Mouse (Mus musculus) megakaryocyte, embryonic 14.5 days (primary cell): Measurements from ENCODE around the gene Rsu1.

Experiments used
- FLI1 ChIP-seq: IDR thresholded peaks from 2 replicates; pipeline ENCODE4 v1.6.1; 2012; ENCODE audit warnings: low read length, inconsistent platforms, mixed read lengths
- GATA1 ChIP-seq: IDR thresholded peaks from 3 replicates; pipeline ENCODE4 v1.6.1; 2012; ENCODE audit warnings: mixed read lengths, low read length, inconsistent platforms, borderline replicate concordance

DNA sequence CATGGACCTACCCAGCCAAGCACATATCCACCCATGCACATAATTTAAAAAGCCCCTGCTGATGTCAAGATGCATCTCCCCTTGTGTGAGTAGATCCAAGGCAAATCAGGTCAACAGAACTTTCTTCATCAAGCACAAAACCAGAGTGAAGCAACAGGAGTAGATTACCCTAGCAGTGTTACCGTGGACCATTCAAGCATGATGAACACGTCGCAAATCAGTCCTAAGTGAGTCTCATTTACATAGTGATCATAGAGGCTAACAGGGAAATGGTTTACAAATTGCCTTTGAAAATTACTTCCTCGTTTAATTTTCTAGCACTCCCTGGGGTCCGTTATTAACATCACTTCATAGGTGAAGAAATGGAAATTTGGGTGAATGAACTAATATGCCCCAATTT, 100.6 kb downstream of the Rsu1 start:
- TF ChIP-seq GATA1 (no peak), FLI1 (no peak)
